Mouse (Mus musculus) cerebellum, adult 2 months (tissue): ENCODE measurements around the gene Fadd. TPM values are rescaled to one million over a fixed set of nuclear protein-coding genes. Genes with fewer than 3 reads are reported as not detected.

Source experiments
- DNase-seq, 2 experiments: peaks; one replicate each; pipeline ENCODE4 v3.0.0; 2021
- H3K27ac ChIP-seq: fragments of 200-500 bp; 2 replicates; pipeline ENCODE4 v1.5.1; 2012; ENCODE audit warnings: low read length, control low read depth, inconsistent platforms; ENCODE audit not compliant: insufficient read depth
- H3K27me3 ChIP-seq: fragments of 200-500 bp; 2 replicates; pipeline ENCODE4 v1.6.1; 2012; ENCODE audit warnings: inconsistent platforms, mild to moderate bottlenecking, low read length, moderate library complexity; ENCODE audit not compliant: control insufficient read depth, insufficient read depth
- H3K4me1 ChIP-seq: fragments of 200-500 bp; 2 replicates; pipeline ENCODE4 v1.6.1; 2011; ENCODE audit warnings: low read length; ENCODE audit not compliant: control insufficient read depth, insufficient read depth
- H3K4me3 ChIP-seq: fragments of 200-500 bp; replicated peaks from 2 replicates; pipeline ENCODE3; 2011; ENCODE audit warnings: mild to moderate bottlenecking, low read depth, low read length, control low read depth; ENCODE audit not compliant: insufficient read depth
- CTCF ChIP-seq: fragments of 200-500 bp; IDR thresholded peaks from 2 replicates; pipeline ENCODE4 v1.5.1; 2011; ENCODE audit warnings: low read depth, mild to moderate bottlenecking, control low read depth, low read length, moderate library complexity, borderline replicate concordance; ENCODE audit not compliant: insufficient read depth
- POLR2A ChIP-seq: fragments of 200-500 bp; IDR thresholded peaks from 2 replicates; pipeline ENCODE4 v1.6.1; 2011; ENCODE audit warnings: low read length, control low read depth, borderline replicate concordance; ENCODE audit not compliant: insufficient read depth
- WGBS: fragments of 180-500 bp; shearing (Covaris S2); methylation state at CpG from one replicate; pipeline ENCODE4 v1.1.7; 2018; 5-methylcytosine and 5-hydroxymethylcytosine counted together
- polyA plus RNA-seq: library from polyadenylated mRNA; depleted of rRNA; stranded (reverse); fragments of >200 nt; gene quantifications from 2 replicates; pipeline ENCODE4 v1.2.3, GENCODE M21; 2012; rRNA removed

Fadd gene
- polyA plus RNA-seq, 1 experiment: 3.3 TPM

- peak overlapping the region; percentile 79 for H3K27ac ChIP-seq
- 10% methylated on average over 4 of the region's 4 CpGs for WGBS
- DNase-seq: peak; percentile 58 to 61
- no peak overlapping the region for H3K4me3 ChIP-seq
- no peaks in the 10 kb centered on the region for H3K27me3 ChIP-seq
- no peak for TF ChIP-seq POLR2A
- TF ChIP-seq CTCF: no peak
- peaks cover 44% of the 10 kb centered on the region for H3K4me1 ChIP-seq
Observed at GRCm38 (mm10) chr7:144538030-144538644, 44.1 kb downstream of the Fadd start.

GRCm38 (mm10) chr7:144536367-144536766, 45.9 kb downstream of the Fadd start:
- no peak for TF ChIP-seq POLR2A
- no peak for TF ChIP-seq CTCF
- Histone ChIP-seq H3K4me1 (peaks cover 56% of the 10 kb centered on the region), H3K27me3 (no peaks in the 10 kb centered on the region), H3K4me3 (no peak overlapping the region), H3K27ac (no peak overlapping the region)
- DNase-seq: no peak
- WGBS: 40% methylated on average over 3 of the region's 3 CpGs

GRCm38 (mm10) chr7:144534773-144535172, 47.5 kb downstream of the Fadd start:
- no peak for DNase-seq
- TF ChIP-seq CTCF: no peak
- TF ChIP-seq POLR2A: no peak
- H3K4me1 ChIP-seq: peaks cover 57% of the 10 kb centered on the region
- WGBS: 46% methylated on average over 3 of the region's 3 CpGs
- H3K27me3 ChIP-seq: no peaks in the 10 kb centered on the region
- H3K27ac ChIP-seq: no peak overlapping the region
- no peak overlapping the region for H3K4me3 ChIP-seq

- no peak overlapping the region for H3K4me3 ChIP-seq
- no peaks in the 10 kb centered on the region for H3K27me3 ChIP-seq
- no peak overlapping the region for H3K27ac ChIP-seq
- H3K4me1 ChIP-seq: peaks cover 55% of the 10 kb centered on the region
- 53% methylated on average over 7 of the region's 7 CpGs for WGBS
- no peak for DNase-seq
- no peak for TF ChIP-seq CTCF
- no peak for TF ChIP-seq POLR2A
Observed at GRCm38 (mm10) chr7:144531585-144532378, 50.5 kb downstream of the Fadd start.

GRCm38 (mm10) chr7:144529851-144530250, 52.4 kb downstream of the Fadd start:
- H3K27me3 ChIP-seq: no peaks in the 10 kb centered on the region
- H3K4me3 ChIP-seq: no peak overlapping the region
- H3K4me1 ChIP-seq: peaks cover 54% of the 10 kb centered on the region
- no peak overlapping the region for H3K27ac ChIP-seq
- 45% methylated on average over 3 of the region's 3 CpGs for WGBS
- DNase-seq: no peak
- TF ChIP-seq CTCF (no peak), POLR2A (no peak)

GRCm38 (mm10) chr7:144527723-144528221, 54.5 kb downstream of the Fadd start:
- peak; percentile 55 to 78 for DNase-seq
- Histone ChIP-seq H3K27ac (peak overlapping the region; percentile 54; the same call in 1 of the 2 replicates), H3K4me3 (no peak overlapping the region), H3K4me1 (peaks cover 62% of the 10 kb centered on the region), H3K27me3 (no peaks in the 10 kb centered on the region)
- peak; percentile 52 for TF ChIP-seq CTCF
- TF ChIP-seq POLR2A: no peak
- 2% methylated on average over 1 of the region's 1 CpGs for WGBS

Other genes with a start within 250 kb of the Fadd start
- 119 and 131 TPM in 2 replicates for gene Cttn, start 111.5 kb downstream of the Fadd start, polyA plus RNA-seq
- gene Ppfia1, start 28.7 kb downstream of the Fadd start, polyA plus RNA-seq: 77.6 and 79.6 TPM in 2 replicates
- 3.1 and 3.7 TPM in 2 replicates for gene Ano1, start 169.5 kb upstream of the Fadd start, polyA plus RNA-seq